Mouse (Mus musculus) liver, postnatal 0 days (tissue): Measurements from ENCODE around the gene Lyrm4.

Experiments used
- CTCF ChIP-seq: sonication (generic); IDR thresholded peaks from 2 replicates; pipeline ENCODE4 v1.5.1; 2016; ENCODE audit warnings: antibody characterized with exemption, low read depth
- EP300 ChIP-seq: IDR thresholded peaks from 2 replicates; pipeline ENCODE4 v1.6.1; 2016; ENCODE audit warnings: antibody characterized with exemption, low read depth, mild to moderate bottlenecking

- TF ChIP-seq CTCF (no peak), EP300 (no peak)
Measured at GRCm38 (mm10) chr13:36129360-36130054, 12.2 kb upstream of the Lyrm4 start.
